9 mouse cellular contexts compared by ENCODE assay signal in the genomic region with DNA sequence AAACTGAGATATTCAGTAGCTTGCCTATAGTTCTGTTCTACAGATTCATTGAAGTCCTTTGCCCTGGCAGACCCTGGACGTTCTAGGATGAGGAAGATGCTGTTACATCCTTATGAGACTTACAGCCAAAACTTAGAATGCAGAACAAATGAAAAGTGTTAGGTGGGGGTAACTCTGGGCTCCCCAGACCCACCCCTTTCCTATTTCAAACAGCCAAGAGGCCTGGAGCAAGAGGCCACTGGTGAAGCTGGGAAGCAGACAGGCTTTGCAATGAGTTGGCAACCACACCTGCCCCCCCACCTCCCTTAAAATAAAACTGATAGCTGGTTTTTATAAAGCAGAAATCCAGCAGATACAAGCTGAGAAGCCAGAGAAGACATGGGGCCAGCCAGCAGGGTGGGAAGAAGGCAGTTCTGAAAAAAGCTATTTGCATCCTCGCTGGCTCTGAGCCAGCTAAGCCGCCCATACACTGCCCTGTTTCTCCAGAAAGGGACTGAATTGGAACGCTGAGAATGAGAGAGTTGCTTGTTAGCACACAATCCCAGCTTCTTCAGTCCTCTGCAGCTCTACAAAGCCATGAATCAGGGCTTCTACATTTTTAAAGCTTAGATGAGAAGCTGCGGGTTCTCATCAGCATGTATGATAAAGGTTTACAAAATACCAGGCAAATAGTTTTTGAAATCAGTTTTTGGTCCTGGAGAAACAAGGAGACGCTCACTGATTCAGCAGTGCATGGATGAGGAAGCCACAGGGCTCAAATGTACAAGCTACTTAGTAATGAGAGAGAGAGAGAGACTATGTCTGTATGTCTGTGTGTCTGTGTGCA. TPM values are rescaled to one million over a fixed set of nuclear protein-coding genes. Genes with fewer than 3 reads are reported as not detected.
DNase-seq lines count a peak whose midpoint lies in the region; ATAC-seq and TF ChIP-seq lines count a peak whose summit lies in the region.
"Had no signal": no experiment of that assay in that cellular context is flagged by ENCODE, and none has a peak within 500 bp of the region (broad histone marks: within the 10 kb centered on the region; RNA-seq: fewer than 3 reads in every experiment).

No protein-coding gene starts in this region.

- H3K27me3 ChIP-seq in hindbrain, embryonic 11.5 days (ENCODE audit: control insufficient read depth, insufficient read depth, low read length) = no peaks in the 10 kb centered on the region
- H3K27me3 ChIP-seq in midbrain, embryonic 10.5 days (ENCODE audit: low read depth, poor library complexity, severe bottlenecking) = no peaks in the 10 kb centered on the region
- no peaks in the 10 kb centered on the region for H3K27me3 ChIP-seq in stomach, postnatal 0 days (ENCODE audit: control insufficient read depth, insufficient read depth, low read length)

- H3K9me3 ChIP-seq in hindbrain, embryonic 11.5 days (ENCODE audit: control insufficient read depth, low read length) = no peaks in the 10 kb centered on the region
- H3K9me3 ChIP-seq in midbrain, embryonic 10.5 days (replicated peaks) = no peaks in the 10 kb centered on the region
- H3K9me3 ChIP-seq in stomach, postnatal 0 days (ENCODE audit: control insufficient read depth, low read length) = no peaks in the 10 kb centered on the region
- H3K9me3 ChIP-seq: G1E had no signal

- TF ChIP-seq EP300 in stomach, postnatal 0 days (optimal IDR thresholded peaks at IDR 0.05) = no peak

- peak overlapping the region; percentile 23; the same call in 1 of the 2 replicates for H3K9ac ChIP-seq in hindbrain, embryonic 11.5 days (ENCODE audit: low read depth, low read length)
- H3K9ac ChIP-seq in stomach, postnatal 0 days (ENCODE audit: low read length) = no peak overlapping the region

- H3K27ac ChIP-seq in hindbrain, embryonic 11.5 days (ENCODE audit: low read depth, low read length) = peak overlapping the region; percentile 58
- peak overlapping the region; percentile 76 for H3K27ac ChIP-seq in midbrain, embryonic 10.5 days (replicated peaks)
- H3K27ac ChIP-seq in stomach, postnatal 0 days (replicated peaks) = no peak overlapping the region

- no peaks in the 10 kb centered on the region for H3K36me3 ChIP-seq in hindbrain, embryonic 11.5 days (ENCODE audit: control insufficient read depth, insufficient read depth, low read length)
- H3K36me3 ChIP-seq in midbrain, embryonic 10.5 days = no peaks in the 10 kb centered on the region
- no peaks in the 10 kb centered on the region for H3K36me3 ChIP-seq in stomach, postnatal 0 days (ENCODE audit: control insufficient read depth, insufficient read depth, low read length)
- H3K36me3 ChIP-seq: G1E had no signal

- no peak overlapping the region for H3K4me2 ChIP-seq in hindbrain, embryonic 11.5 days (replicated peaks; ENCODE audit: low read depth, low read length)
- no peak overlapping the region for H3K4me2 ChIP-seq in stomach, postnatal 0 days (replicated peaks; ENCODE audit: low read depth)

- no peak for TF ChIP-seq CTCF in stomach, postnatal 0 days (IDR thresholded peaks at IDR 0.05; ENCODE audit: low read depth)

- no peak overlapping the region for H3K4me3 ChIP-seq in hindbrain, embryonic 11.5 days (ENCODE audit: low read depth, low read length)
- H3K4me3 ChIP-seq in midbrain, embryonic 10.5 days = no peak overlapping the region
- H3K4me3 ChIP-seq in stomach, postnatal 0 days (ENCODE audit: low read depth, low read length) = no peak overlapping the region

- H3K4me1 ChIP-seq in hindbrain, embryonic 11.5 days (replicated peaks; ENCODE audit: control insufficient read depth, insufficient read depth, low read length) = no peaks in the 10 kb centered on the region
- H3K4me1 ChIP-seq in midbrain, embryonic 10.5 days = peaks cover 14% of the 10 kb centered on the region
- no peaks in the 10 kb centered on the region for H3K4me1 ChIP-seq in stomach, postnatal 0 days (replicated peaks; ENCODE audit: control insufficient read depth, insufficient read depth)

- peak; percentile 76 for ATAC-seq in hindbrain, embryonic 11.5 days (ENCODE audit: low FRiP score)
- peak; percentile 49; the same call in 1 of the 2 replicates for ATAC-seq in stomach, postnatal 0 days (ENCODE audit: low FRiP score, low TSS enrichment)

- WGBS in hindbrain, embryonic 11.5 days = 54% methylated on average over 6 of the region's 6 CpGs
- WGBS in midbrain, embryonic 10.5 days = 44% methylated on average over 6 of the region's 6 CpGs
- WGBS in stomach, postnatal 0 days = 23% methylated on average over 6 of the region's 6 CpGs

- peak; percentile 5 to 7 for DNase-seq in urinary bladder, adult 18-20 months (ENCODE audit: low spot score in 2 of 2)
- no peak for DNase-seq in urinary bladder, adult 2 months (ENCODE audit: low spot score)
- DNase-seq in frontal cortex, postnatal 14 days (ENCODE audit: low spot score in 2 of 2) = peak; percentile 84
- DNase-seq in hindbrain, embryonic 11.5 days (ENCODE audit: low spot score) = peak; percentile 45
- DNase-seq in layer of hippocampus, adult 9-11 months = peak; percentile 85
- DNase-seq in midbrain, embryonic 10.5 days (ENCODE audit: low spot score) = no peak
- peak; percentile 40 for DNase-seq in stomach, postnatal 0 days (ENCODE audit: low spot score)
- no peak for DNase-seq in thymus, postnatal 0 days (ENCODE audit: low spot score)

RNA-seq across cellular contexts. Expression of a gene that starts 48.8 kb away (rescaled TPM):
- polyA plus RNA-seq in urinary bladder, adult 2 months (2012; rRNA removed) = 4.0 and 4.8 TPM in 2 replicates
- polyA plus RNA-seq in hindbrain, embryonic 11.5 days (2014; fragmentation: Nextera tagmentation; extraction: Ambion mirVana) = 13.4 and 16.4 TPM in 2 replicates
- 15.1 and 17.1 TPM in 2 replicates for polyA plus RNA-seq in midbrain, embryonic 10.5 days (2016; fragmentation: Nextera tagmentation; extraction: Ambion mirVana)
- 7.9 and 9.5 TPM in 2 replicates for polyA plus RNA-seq in stomach, postnatal 0 days (2015; fragmentation: Nextera tagmentation; extraction: Ambion mirVana)
- 4.2 and 4.9 TPM in 2 replicates for polyA plus RNA-seq in thymus, postnatal 0 days (2015; fragmentation: Nextera tagmentation; extraction: Ambion mirVana)
- polyA plus RNA-seq: G1E had no signal

Comparison
In these comparisons a context has a peak if more than half of its experiments do, and no peak if none do; other contexts are left out.
1. DNase-seq: peak in urinary bladder, adult 18-20 months (2 of 2), frontal cortex, postnatal 14 days (2 of 2), hindbrain, embryonic 11.5 days (single experiment), layer of hippocampus, adult 9-11 months (single experiment) and stomach, postnatal 0 days (single experiment); none in urinary bladder, adult 2 months (single experiment), midbrain, embryonic 10.5 days (single experiment) and thymus, postnatal 0 days (single experiment).